Comparison of ENCODE assay signal across 10 mouse cellular contexts in the genomic region with DNA sequence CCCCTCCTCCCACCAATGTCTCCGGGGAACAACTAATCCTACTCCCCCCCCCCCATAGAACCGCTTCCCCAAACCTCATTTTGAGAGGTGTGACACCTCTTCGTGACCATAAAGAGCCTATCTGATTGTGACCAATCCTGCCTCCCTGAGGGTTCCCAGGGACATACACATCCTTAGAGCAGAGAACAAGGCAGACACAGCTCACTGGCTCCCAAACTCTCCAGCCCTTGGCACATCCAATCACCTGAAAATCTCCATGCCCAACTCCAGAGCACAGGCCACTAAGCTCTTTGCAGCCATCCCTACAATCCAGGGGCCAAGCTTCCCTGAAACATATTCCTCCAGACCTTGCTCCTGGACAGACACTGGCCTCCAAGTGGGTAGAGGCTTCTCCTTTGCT.
DNase-seq lines count a peak whose midpoint lies in the region; ATAC-seq lines count a peak whose summit lies in the region.
"Had no signal": no experiment of that assay in that cellular context is flagged by ENCODE, and none has a peak within 500 bp of the region (broad histone marks: within the 10 kb centered on the region; RNA-seq: fewer than 3 reads in every experiment).

No protein-coding gene starts in this region.

- no peaks in the 10 kb centered on the region for H3K9me3 ChIP-seq in heart, embryonic 13.5 days
- H3K9me3 ChIP-seq in forebrain, embryonic 16.5 days (ENCODE audit: control insufficient read depth, low read length) = no peaks in the 10 kb centered on the region
- H3K9me3 ChIP-seq in midbrain, embryonic 14.5 days (ENCODE audit: control insufficient read depth, low read length) = no peaks in the 10 kb centered on the region
- H3K9me3 ChIP-seq: heart, embryonic 12.5 days had no signal

- no peaks in the 10 kb centered on the region for H3K36me3 ChIP-seq in heart, embryonic 13.5 days
- H3K36me3 ChIP-seq in forebrain, embryonic 16.5 days (ENCODE audit: control insufficient read depth, insufficient read depth) = no peaks in the 10 kb centered on the region
- H3K36me3 ChIP-seq in midbrain, embryonic 14.5 days (ENCODE audit: control insufficient read depth, insufficient read depth, low read length) = no peaks in the 10 kb centered on the region
- H3K36me3 ChIP-seq: heart, embryonic 12.5 days had no signal

- no peak overlapping the region for H3K4me3 ChIP-seq in heart, embryonic 13.5 days
- H3K4me3 ChIP-seq in forebrain, embryonic 16.5 days (replicated peaks; ENCODE audit: low read length) = peak overlapping the region; percentile 57
- peak overlapping the region; percentile 63 for H3K4me3 ChIP-seq in midbrain, embryonic 14.5 days (replicated peaks; ENCODE audit: low read depth, low read length)
- H3K4me3 ChIP-seq: heart, embryonic 12.5 days had no signal

- no peak for ATAC-seq in heart, embryonic 13.5 days (ENCODE audit: extremely low read depth, insufficient number of reproducible peaks, low FRiP score, low TSS enrichment)
- ATAC-seq in forebrain, embryonic 16.5 days = no peak
- ATAC-seq in midbrain, embryonic 14.5 days (ENCODE audit: low FRiP score, low TSS enrichment) = no peak

- peaks cover 79% of the 10 kb centered on the region for H3K27me3 ChIP-seq in heart, embryonic 13.5 days (replicated peaks)
- no peaks in the 10 kb centered on the region for H3K27me3 ChIP-seq in forebrain, embryonic 16.5 days (replicated peaks; ENCODE audit: control insufficient read depth, insufficient read depth, low read length)
- H3K27me3 ChIP-seq in midbrain, embryonic 14.5 days (ENCODE audit: control insufficient read depth, insufficient read depth, low read length) = no peaks in the 10 kb centered on the region

- 5% methylated on average over 3 of the region's 3 CpGs for WGBS in heart, embryonic 13.5 days
- WGBS in forebrain, embryonic 16.5 days = 13% methylated on average over 3 of the region's 3 CpGs
- 2% methylated on average over 3 of the region's 3 CpGs for WGBS in midbrain, embryonic 14.5 days

- peaks cover 18% of the 10 kb centered on the region for H3K4me1 ChIP-seq in heart, embryonic 13.5 days
- H3K4me1 ChIP-seq in forebrain, embryonic 16.5 days (replicated peaks; ENCODE audit: control insufficient read depth, insufficient read depth, low read length) = peaks cover 30% of the 10 kb centered on the region
- H3K4me1 ChIP-seq in midbrain, embryonic 14.5 days (ENCODE audit: control insufficient read depth, insufficient read depth, low read length) = peaks cover 22% of the 10 kb centered on the region; the same call in 1 of the 2 replicates

- H3K9ac ChIP-seq in heart, embryonic 13.5 days = no peak overlapping the region
- H3K9ac ChIP-seq in forebrain, embryonic 16.5 days (replicated peaks; ENCODE audit: low read depth, low read length) = peak overlapping the region; percentile 71
- peak overlapping the region; percentile 80 for H3K9ac ChIP-seq in midbrain, embryonic 14.5 days (replicated peaks; ENCODE audit: low read length)
- H3K9ac ChIP-seq: heart, embryonic 12.5 days had no signal

- peak overlapping the region; percentile 95; the same call in 1 of the 2 replicates for H3K4me2 ChIP-seq in heart, embryonic 13.5 days
- peak overlapping the region; percentile 80 for H3K4me2 ChIP-seq in forebrain, embryonic 16.5 days (ENCODE audit: low read length)
- peak overlapping the region; percentile 78 for H3K4me2 ChIP-seq in midbrain, embryonic 14.5 days (ENCODE audit: low read length)
- H3K4me2 ChIP-seq: heart, embryonic 12.5 days had no signal

- H3K27ac ChIP-seq in heart, embryonic 13.5 days (replicated peaks) = no peak overlapping the region
- H3K27ac ChIP-seq in forebrain, embryonic 16.5 days (ENCODE audit: low read length) = no peak overlapping the region
- no peak overlapping the region for H3K27ac ChIP-seq in midbrain, embryonic 14.5 days (replicated peaks; ENCODE audit: low read depth, low read length)

- no peak for DNase-seq in heart, postnatal 4 days
- peak; percentile 66 for DNase-seq in cerebellum, adult 9-10 months
- peak; percentile 23 for DNase-seq in midbrain, embryonic 14.5 days
- DNase-seq in right cerebral cortex, postnatal 14 days = no peak
- no peak for DNase-seq in gastrocnemius, adult 8-10 months (ENCODE audit: low spot score in 2 of 2)
- no peak for DNase-seq in embryo, embryonic 10.5 days (ENCODE audit: low spot score)
- DNase-seq: retina, postnatal 1 day had no signal

Comparison
In these comparisons a context has a peak if more than half of its experiments do, and no peak if none do; other contexts are left out.
1. DNase-seq: peak in cerebellum, adult 9-10 months (single experiment) and midbrain, embryonic 14.5 days (single experiment); none in heart, postnatal 4 days (single experiment), right cerebral cortex, postnatal 14 days (single experiment), gastrocnemius, adult 8-10 months (0 of 2) and embryo, embryonic 10.5 days (single experiment).
2. Peak in every context shown above with its lines, with median percentiles within 50 percentile points of each other: H3K4me2 ChIP-seq.